Mouse (Mus musculus) embryo, embryonic 9.5 days (tissue): ENCODE results near the gene Myo1a.

Experiments used
- DNase-seq: peaks from one replicate; pipeline ENCODE4 v3.0.0-alpha.2; 2017; ENCODE audit errors: extremely low spot score

The Myo1a gene

DNA sequence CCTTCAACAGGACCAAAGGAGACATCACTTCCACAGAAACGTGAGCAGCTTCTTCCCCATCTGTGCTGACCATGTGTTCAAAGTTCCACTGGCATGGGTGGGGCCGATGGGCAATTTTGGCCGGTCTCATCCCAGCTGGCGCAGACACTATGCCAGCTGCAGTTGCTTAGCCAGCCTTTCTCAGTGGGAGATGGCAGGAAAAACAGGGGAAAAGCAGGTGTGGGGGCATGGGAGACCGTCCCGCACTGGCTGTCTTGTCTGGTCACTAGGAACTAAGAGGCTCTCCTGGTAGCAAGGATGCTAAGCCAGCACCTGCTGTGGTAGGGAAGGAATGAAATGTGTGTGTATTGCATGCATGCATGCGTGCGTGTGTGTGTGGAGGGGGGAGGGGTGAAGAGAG lies 23.5 kb downstream of the Myo1a start:
- DNase-seq, result no peak

DNA sequence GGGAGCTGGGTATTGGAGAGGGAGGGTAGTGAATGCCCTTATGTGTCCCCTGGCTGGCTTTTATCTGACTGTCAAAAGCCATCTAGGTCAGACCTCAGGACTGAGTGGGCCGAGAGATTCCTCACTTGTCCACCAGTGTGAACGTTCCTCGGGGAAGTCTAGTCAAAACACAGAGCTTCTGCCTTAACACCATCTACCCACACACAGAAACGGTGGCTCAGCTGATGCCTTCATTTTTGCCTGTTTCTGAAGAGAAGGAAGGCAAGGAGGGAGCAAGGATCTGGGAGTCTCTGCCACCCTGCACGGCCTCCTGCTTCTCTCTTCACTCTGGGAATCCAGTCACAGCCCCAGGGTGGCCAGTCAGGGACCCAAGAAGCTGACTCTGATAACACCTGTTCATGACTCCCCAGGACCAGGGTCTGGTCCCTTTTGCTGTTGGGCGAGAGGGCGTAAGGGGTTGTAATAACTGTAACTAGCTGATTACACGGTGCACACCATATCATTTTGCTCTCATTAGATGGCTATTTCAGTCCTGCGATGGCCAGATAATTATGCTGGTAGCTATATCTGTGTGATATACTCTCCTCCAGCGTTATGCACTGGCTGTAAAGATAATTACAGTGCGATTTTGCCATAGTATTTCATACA lies 25.4 kb downstream of the Myo1a start:
- DNase-seq, result no peak

DNA sequence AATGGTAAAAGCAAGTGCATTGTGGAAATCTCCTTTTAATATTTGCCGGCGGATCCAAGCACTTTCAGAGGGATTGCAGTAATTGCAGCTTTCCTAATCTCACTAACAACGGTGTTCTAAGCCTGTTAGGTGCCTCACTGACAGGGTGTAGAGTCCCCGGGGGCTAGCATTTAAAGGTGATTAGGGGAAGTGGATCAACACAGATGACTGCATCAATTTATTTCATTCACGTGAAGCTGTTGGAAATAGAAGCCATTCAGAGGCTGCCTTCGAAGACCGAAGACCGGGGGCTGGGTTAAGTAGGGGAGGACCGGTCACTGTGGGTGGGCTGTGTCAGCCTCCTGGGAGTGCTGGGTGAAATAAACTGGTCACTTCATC lies 26.0 kb downstream of the Myo1a start:
- no peak for DNase-seq

DNA sequence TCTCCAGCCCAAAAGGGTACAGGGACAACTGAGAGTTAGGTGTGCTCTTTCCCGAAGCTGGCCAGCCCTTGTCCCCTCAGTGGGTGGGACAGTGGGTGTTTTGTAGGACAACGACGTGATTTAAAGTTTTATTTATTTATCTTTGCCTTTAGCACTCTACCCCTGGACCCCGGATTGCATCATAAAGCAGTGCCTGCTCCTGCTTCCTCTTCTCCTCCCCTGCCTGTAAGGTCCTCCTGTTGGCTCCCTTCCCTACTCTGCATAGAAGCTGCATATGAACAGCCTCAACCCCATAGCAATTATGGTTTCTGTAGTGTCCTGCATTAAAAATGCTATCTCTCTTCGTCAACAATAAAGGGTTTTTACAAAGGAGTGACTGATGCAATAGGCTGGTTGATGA lies 26.4 kb downstream of the Myo1a start:
- DNase-seq, result no peak

DNA sequence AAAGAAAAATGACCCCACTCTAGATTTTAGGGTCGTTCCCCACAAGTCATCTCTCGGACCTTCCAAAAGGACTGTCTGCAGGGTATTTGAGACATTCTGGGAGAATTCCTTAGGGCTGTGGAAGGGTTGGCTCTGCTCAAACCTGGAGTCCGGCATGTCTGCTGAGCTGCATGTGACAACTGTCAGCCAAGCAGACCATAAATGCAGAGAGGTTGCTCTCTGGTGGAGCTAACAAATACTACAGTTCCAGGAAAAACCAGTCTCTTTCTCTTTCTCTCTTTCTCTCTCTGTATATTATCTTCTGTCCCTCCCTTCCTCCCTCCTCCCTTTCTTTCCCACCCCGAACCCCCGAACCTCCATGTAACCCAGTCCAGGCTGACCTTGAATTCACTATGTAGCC lies 29.5 kb downstream of the Myo1a start:
- DNase-seq, result no peak

DNA sequence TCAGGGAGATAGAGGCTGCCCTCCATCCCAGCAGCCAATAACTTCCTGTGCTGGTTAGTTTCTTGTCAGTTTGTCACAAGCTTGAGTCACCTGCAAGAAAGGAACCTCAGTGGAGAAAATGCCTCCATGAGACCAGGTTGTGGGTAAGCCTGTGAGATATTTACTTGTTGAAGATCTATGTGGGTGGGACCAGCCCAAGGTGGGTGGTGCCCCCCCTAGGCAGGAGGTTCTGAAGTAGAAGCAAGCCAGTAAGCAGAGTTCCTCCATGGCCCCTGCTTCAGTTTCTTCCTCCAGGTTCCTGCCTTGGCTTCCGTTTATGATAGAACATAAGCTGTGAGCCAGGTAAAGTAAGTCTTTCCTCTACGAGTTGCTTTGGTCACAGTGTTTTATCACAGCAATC lies 31.3 kb downstream of the Myo1a start:
- DNase-seq, result no peak

DNA sequence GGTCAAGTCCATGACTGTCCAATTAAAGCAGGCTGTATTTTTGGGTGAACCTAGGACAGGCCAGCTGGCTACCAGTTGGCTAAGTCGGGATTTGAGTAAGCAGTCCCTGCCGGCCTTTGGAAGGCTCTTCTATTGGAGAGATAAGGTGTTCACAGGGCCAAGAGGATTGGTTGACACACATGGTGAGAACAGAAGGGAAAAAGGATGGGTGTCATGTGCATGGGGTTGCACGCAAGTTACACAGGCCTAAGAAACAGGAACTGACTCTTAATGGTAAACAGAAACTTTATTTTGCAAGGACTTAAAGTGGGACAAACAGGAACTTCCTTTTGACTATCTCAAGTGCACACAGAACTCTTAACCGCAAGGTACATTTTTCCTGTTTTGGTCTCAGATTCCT lies 31.9 kb downstream of the Myo1a start:
- no peak for DNase-seq

DNA sequence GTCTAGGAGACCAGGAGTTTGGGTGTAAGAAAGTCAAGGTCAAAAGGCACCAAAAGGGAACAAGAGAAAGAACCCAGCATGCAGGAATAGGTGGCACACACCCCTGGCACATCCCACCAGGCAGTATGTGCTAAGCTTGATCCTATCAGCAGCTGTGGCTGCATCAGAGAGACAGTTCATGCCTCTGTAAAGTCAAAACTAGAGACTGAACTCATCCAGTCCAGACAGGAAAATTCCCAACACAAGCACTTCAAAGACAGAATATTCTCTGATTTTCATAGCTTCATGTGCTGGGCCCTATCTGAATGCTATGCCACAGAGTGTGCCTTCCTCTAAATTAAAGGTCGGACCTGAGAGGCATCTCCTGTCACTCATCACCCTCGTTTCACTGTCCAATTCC lies 32.6 kb downstream of the Myo1a start:
- DNase-seq, result no peak

DNA sequence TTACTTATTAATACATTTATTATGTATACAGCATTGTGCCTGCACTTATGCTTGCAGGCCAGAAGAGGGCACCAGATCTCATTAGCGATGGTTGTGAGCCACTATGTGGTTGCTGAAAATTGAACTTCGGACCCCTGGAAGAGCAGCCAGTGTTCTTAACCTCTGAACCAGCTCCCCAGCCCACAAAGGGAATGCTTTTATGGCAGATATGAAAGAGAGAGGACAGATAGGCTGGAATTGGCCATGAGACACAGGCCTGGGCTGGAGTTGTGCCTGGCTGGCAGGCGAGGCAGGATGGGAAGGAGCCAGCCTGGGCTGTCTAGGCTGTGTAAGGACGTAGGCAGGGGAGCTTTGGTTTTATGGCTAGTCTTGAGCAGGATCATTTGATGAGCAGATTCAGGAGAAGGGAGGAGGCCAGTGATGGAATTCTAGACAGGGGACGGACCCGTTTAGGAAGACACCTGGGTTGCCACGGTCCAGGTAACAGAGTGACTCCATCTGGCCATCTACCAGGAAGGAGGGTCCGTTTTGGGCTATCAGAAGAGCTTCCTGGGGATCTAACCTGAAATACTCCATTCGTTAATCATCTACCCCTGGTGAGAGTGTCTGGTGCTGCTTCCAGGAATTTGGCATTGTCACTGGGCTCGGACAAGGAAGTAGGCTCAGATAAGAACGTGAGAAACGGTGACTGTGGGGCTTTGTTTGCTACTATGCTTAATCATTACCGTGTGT lies 33.3 kb downstream of the Myo1a start:
- no peak for DNase-seq

DNA sequence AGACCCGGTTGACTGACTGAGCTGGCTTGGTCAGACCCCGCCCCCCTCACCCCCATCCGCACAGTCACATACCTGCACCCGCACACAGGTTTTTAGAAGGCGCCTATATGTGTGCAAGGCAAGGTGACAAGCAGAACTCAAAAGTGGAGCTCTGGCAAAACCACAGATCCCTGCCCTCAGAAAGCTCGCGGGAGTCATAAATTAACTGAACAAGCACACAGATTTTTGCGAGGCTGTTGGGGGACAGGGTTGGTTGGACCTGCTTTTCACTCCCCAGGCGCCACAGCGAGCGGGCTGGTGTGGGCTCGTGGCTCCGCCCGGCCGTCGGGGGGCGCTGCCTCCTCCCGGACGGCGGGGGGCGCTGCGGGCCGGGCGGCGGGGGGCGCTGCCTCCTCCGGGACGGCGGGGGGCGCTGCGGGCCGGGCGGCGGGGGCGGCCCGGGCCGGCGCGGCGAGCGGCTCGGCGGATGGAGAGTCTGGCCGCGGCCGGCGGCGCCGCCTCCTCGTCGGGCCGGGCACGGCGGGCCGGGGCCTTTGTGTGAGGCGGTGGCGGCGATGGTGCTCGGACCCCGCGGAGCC lies 34.2 kb downstream of the Myo1a start, which contains the start of gene Zbtb39:
TSS of gene Zbtb39 (plus strand) at position 456 of the 578 bp plus-strand sequence.
- peak; percentile 76 for DNase-seq

DNA sequence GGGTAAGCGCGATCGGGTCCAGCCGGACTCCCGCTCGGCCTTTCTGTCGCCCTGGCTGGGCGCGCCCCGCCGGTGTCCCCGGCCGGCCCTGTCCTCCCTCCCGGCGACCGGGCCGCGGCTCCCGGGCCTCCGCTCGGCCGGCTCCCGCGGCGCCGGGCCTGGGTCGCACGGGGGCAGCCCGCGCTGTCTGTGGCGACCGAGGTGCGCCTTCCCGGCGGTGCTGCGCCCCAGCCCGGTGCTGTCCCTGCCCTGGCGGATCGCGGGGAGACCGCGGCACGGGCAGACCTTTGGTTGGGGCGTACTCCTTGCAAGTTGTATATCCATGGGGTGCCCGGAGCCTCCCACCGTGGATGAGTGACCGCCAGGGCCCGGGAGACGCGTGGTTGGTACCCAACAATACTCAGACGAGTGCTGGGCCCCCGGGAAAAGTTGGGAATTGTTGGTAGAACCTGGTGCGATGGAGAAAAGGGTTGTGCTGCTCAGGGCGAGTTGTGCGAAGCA lies 34.7 kb downstream of the Myo1a start:
- no peak for DNase-seq

DNA sequence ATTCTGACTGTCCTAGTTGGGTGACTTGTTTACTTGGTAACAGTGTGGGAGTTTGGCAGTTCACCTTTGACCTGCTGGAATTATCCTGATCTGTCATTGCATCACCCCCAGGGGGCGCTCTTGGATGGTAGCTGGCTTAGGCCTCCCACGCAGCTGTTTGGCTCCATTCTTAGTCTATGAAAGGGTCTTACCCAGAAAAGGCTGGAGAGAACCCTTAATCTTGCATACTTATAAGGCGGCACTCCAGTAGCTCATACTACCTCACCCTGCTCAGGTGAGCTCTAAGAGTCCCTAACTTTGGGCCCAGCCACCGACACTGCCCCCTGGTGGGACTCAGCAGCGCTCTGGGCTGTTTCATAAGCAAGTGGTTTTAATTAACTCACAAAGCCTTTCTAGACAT lies 39.7 kb downstream of the Myo1a start:
- DNase-seq, result no peak

DNA sequence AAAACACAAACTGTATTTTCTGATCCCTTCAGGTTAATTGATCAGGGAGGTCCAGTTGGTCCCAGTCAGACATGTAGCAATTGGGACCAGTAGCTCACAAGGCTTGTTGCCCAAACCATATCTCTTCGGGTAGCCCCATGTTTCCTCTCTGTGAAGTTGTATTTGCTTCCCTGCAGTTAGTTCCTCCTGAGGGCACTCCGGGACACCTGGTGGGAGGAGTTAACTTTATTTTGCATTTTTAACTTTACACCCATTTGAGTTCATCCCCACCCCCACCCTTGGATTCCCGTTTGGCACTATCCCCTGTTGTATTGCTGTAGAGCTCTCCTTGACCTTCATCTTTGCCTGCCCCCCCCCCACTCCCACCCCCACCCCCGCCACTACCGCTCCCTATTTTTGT lies 40.9 kb downstream of the Myo1a start:
- DNase-seq, result no peak

DNA sequence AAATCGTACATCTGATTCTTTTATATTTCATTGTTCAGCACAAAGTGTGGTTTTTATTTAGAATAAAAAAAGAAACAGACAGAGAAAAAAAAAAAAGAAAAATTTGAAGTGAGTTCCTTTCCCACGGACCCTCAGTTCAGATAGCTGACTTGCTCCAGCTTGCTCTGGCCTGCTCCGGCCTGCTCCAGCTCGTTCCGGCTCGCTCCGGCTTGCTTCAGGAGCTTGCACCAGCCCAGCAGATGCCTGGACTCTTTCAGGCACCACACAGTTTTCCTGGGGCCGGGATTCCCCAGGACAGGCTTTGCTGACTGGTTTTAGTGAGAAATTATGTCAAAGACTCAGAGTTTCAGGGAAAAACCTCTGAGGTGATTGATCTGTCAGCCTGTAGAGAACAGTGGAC lies 42.3 kb downstream of the Myo1a start:
- no peak for DNase-seq

DNA sequence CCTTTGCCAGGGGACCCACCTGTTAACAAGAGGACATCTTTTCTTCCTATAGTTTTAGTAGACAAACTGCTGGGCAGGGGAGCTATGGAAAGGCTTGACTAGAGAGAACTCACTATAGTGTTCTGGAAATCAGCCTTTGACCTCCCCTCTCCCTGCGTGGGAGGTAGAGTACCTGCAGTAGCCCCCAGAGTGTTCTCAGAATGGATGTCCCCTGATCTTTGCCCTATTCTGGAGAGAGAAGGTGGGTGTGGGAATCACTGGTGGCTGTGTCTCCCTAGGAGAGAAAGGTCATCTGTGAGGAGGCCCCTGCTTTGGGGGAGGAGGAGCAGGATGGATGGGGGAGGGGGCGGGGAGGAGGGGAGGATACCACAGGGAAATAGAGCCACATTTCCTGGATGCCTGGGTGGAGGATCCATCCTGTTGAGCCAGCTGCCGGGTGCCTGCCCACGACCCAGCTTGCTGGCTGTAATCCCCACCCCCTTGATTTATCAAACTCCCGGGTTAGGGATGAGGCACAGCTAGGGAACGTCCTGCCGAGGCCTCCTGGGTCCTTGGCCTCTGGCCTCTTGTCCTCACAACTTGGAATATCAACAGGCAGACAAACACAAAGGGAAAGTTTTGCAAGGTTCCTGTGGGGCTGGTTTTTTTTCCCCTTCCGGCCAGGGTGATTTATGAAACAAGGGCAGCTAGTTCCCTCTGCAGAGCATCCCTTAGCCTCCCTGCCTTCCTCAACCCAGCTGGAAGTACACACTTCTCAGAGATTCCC lies 44.1 kb downstream of the Myo1a start:
- no peak for DNase-seq

DNA sequence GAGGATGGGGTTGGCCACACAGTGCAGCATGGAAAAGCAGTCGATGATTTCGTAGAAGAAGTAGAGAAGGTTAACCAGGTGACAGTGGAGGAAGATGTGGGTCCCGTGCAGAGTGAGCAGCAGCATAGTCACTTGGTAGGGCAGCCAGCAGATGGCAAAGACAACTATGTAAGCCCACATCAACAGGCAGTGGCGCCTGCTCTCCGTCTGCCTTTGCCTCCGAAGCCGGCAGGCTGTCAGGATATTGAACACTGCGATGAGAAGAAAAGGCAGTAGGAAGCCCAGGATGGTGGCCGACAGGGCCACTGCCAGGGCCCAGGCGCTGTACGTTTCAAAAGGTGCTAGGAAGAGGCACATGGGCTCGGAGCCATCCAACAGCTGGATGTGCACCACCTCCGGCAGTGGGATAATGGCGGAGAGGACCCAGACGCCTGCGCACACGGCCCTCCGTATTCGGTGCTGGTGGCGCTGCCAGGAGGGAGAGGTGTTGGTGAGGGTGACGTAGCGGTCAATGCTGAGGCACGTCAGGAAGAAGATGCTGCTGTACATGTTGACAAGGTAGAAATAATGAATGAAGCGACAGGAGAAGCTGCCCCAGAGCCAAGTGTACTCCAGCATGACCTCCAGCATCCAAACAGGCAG lies 45.3 kb downstream of the Myo1a start:
- DNase-seq, result no peak

DNA sequence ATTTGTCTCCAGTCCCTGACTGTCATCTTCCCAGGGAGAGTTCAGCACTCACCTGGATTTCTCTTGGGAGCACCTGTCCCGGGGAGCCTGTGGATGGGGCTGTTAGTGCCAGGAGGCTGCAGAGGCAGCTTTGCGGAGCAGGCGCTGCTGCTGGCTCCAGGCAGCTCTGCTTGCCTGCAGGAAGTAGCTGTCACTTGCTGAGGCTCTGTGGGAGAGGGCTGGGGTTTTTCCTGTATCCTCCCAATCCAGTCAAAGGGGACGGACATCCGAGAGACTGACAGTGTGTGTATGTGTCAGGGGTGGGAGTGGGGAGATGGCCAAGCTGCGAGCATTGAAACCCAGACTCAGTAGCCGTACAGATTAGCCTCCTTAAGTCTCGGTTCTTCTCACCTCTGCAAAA lies 46.6 kb downstream of the Myo1a start, which contains the start of gene Gpr182:
TSS of gene Gpr182 (minus strand) at position 185 of the 400 bp plus-strand sequence.
- DNase-seq, result no peak

DNA sequence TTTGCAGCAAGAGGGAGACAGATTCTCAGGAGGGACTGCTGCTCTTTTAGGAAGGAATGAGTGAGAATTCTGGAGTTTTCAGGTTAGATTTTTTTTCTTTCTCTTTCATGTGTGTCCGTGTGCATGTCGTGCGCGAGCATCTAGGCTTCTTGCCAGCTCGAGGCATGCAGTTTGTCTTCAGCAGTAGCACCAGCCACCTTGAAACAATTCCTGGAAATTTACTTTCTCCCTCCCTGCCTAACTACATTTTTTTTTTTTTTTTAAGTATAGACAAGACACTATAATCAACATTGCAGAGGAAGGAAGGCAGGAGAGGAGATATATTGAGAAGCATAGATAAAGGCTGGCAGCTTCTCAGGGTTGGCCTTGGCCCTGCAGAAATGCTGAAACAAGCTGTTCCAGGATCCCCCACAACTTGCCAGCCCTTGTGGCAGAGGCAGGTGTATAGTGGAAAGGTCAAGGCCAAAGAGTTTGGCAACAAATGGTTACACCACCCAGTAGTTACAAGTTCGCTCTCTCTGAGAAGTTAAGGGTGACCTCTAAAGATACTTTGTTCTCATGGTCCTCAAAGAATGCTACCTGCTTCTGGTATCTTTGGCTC lies 49.7 kb downstream of the Myo1a start:
- DNase-seq, result no peak

DNA sequence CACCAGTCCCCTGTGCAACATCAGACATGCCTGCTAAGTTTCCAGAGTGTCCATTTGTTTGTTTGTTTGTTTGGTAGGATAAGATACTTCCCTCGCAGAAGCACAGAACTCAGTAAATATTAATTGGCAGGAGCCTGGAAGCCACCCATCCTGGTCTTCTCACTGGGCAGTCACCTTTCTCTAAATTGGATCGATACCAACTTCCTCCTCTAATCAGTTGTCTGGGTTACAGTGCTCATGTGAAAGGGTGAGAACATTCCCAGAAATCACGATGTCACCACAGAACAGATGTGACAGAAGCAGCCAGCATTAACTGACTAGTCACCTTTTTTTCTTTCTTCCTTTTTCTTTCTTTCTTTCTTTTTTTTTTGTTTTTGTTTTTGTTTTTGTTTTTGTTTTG lies 50.3 kb downstream of the Myo1a start:
- no peak for DNase-seq

DNA sequence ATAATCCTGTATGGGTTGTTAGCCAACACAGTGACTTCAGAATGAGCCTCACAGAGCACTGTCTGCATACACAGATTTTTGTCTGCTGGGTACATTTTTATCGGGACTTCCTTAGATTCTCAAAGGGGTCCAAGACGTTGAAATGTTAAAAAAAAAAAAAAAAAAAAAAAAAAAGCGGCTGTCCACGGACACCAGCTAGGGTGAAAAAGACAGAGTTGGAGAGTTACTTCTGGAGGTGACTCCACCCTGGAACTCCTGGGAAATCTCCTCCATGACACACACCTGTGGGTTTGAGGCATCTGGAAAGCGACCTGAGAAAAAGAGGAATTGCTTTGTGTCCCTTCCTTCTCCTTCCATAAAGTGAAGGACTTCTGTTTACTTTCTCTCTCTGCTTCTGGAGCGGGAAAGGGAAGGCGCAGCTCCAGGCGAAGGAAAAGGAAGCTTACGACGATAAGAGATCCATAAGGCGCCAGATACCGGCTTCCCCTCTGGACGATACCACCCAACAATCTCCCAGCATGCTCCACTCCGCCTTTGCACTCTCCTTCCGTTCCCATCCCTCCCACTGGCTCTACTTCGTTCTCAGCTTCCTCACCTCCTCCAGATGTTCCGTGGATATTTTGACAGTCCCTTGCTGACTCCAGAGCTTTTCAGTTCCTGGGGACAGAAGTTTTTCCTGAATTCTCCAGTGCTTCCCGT lies 50.9 kb downstream of the Myo1a start:
- DNase-seq, result no peak
